Mouse (Mus musculus) liver, adult 2 months (tissue): ENCODE measurements at regions not wholly inside any gene's neighbourhood (a gene's known extent, or its start where the extent isn't known, plus 50 kb on each side); places are given as distances from the start of the nearest gene placed in this dataset.

Source experiments
- DNase-seq: peaks from one replicate; pipeline ENCODE4 v3.0.0-alpha.2; 2011; ENCODE audit warnings: low read depth, low spot score; ENCODE audit errors: extremely low read depth
- H3K27ac ChIP-seq: fragments of 200-500 bp; replicated peaks from 2 replicates; pipeline ENCODE4 v1.5.1; 2012; ENCODE audit warnings: low read depth, mild to moderate bottlenecking, control low read depth, inconsistent platforms, low read length; ENCODE audit not compliant: insufficient read depth
- H3K27me3 ChIP-seq: fragments of 200-500 bp; 2 replicates; pipeline ENCODE4 v1.6.1; 2012; ENCODE audit warnings: mild to moderate bottlenecking, moderate library complexity, low read length, inconsistent platforms; ENCODE audit not compliant: control insufficient read depth, insufficient read depth
- H3K36me3 ChIP-seq: fragments of 200-500 bp; 2 replicates; pipeline ENCODE4 v1.6.1; 2012; ENCODE audit warnings: low read length, inconsistent platforms; ENCODE audit not compliant: control insufficient read depth, insufficient read depth
- H3K4me1 ChIP-seq: fragments of 200-500 bp; 2 replicates; pipeline ENCODE4 v1.6.1; 2011; ENCODE audit warnings: low read length; ENCODE audit not compliant: control insufficient read depth, insufficient read depth
- H3K4me3 ChIP-seq: fragments of 200-500 bp; 2 replicates; pipeline ENCODE4 v1.5.1; 2011; ENCODE audit warnings: low read depth, mild to moderate bottlenecking, control low read depth, low read length, moderate library complexity; ENCODE audit not compliant: insufficient read depth
- H3K79me2 ChIP-seq: fragments of 200-500 bp; 2 replicates; pipeline ENCODE4 v1.6.1; 2012; ENCODE audit warnings: inconsistent platforms, mild to moderate bottlenecking, low read length, moderate library complexity; ENCODE audit not compliant: control insufficient read depth, insufficient read depth
- H3K9ac ChIP-seq: fragments of 200-500 bp; 2 replicates; pipeline ENCODE4 v1.6.1; 2012; ENCODE audit warnings: low read depth, mild to moderate bottlenecking, control low read depth, inconsistent platforms, low read length
- CTCF ChIP-seq: fragments of 200-500 bp; IDR thresholded peaks from 2 replicates; pipeline ENCODE4 v1.5.1; 2011; ENCODE audit warnings: low read depth, low read length, control low read depth
- POLR2A ChIP-seq: fragments of 200-500 bp; IDR thresholded peaks from 2 replicates; pipeline ENCODE4 v1.6.1; 2011; ENCODE audit warnings: low read length, control low read depth; ENCODE audit not compliant: insufficient read depth; ENCODE audit errors: extremely low read depth
- WGBS: fragments of 180-500 bp; shearing (Covaris S2); methylation state at CpG from one replicate; pipeline ENCODE4 v1.1.7; 2018; 5-methylcytosine and 5-hydroxymethylcytosine counted together

- WGBS = 90% methylated on average over 9 of the region's 9 CpGs
- H3K79me2 ChIP-seq = no peaks in the 10 kb centered on the region
- no peaks in the 10 kb centered on the region for H3K27me3 ChIP-seq
- no peaks in the 10 kb centered on the region for H3K36me3 ChIP-seq
- no peak overlapping the region for H3K9ac ChIP-seq
- H3K27ac ChIP-seq = no peak overlapping the region
- no peak overlapping the region for H3K4me3 ChIP-seq
- DNase-seq = no peak
- peaks cover 16% of the 10 kb centered on the region for H3K4me1 ChIP-seq
- no peak for TF ChIP-seq CTCF
- TF ChIP-seq POLR2A = no peak
Observed at GRCm38 (mm10) chr6:117293780-117294465, 125.6 kb downstream of the Cxcl12 start.

- TF ChIP-seq CTCF (no peak), POLR2A (no peak)
- Histone ChIP-seq H3K9ac (peak overlapping the region; percentile 56; the same call in 1 of the 2 replicates), H3K79me2 (no peaks in the 10 kb centered on the region), H3K36me3 (no peaks in the 10 kb centered on the region), H3K4me3 (no peak overlapping the region), H3K27ac (peak overlapping the region; percentile 91), H3K27me3 (no peaks in the 10 kb centered on the region), H3K4me1 (peaks cover 22% of the 10 kb centered on the region)
- peak; percentile 93 for DNase-seq
- WGBS = 21% methylated on average over 2 of the region's 2 CpGs
Observed at GRCm38 (mm10) chr6:117297918-117298317, 129.6 kb downstream of the Cxcl12 start.

- DNase-seq = peak; percentile 98
- Histone ChIP-seq H3K27ac (peak overlapping the region; percentile 82), H3K4me1 (peaks cover 22% of the 10 kb centered on the region), H3K9ac (no peak overlapping the region), H3K4me3 (no peak overlapping the region), H3K27me3 (no peaks in the 10 kb centered on the region), H3K36me3 (no peaks in the 10 kb centered on the region), H3K79me2 (no peaks in the 10 kb centered on the region)
- 21% methylated on average over 7 of the region's 7 CpGs for WGBS
- no peak for TF ChIP-seq POLR2A
- TF ChIP-seq CTCF = no peak
Observed at GRCm38 (mm10) chr6:117299503-117300288, 131.4 kb downstream of the Cxcl12 start.

DNA sequence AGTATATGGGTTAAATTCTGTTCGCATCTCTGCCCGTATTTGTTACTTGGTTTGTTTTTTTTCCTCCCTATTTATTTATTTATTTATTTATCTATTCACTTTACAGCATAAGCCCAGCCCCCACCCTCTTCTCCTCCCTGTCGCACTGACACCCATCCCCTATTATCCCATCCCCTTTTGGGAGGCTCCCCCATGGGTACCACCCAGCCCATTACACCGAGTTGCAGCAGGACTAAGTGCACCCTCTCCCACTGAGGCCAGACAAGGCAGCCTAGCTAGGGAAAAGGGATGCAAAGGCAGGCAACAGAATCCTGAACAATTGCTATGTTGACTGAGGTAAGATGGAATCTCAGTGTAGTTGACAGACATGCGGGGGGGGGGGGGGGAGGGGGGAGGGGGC, 135.0 kb downstream of the Cxcl12 start:
- peaks cover 13% of the 10 kb centered on the region for H3K4me1 ChIP-seq
- no peak overlapping the region for H3K4me3 ChIP-seq
- no peaks in the 10 kb centered on the region for H3K36me3 ChIP-seq
- no peak for TF ChIP-seq POLR2A
- no peak for TF ChIP-seq CTCF
- WGBS = 80% methylated on average over 4 of the region's 5 CpGs
- no peak for DNase-seq
- H3K27ac ChIP-seq = no peak overlapping the region
- H3K9ac ChIP-seq = no peak overlapping the region
- H3K27me3 ChIP-seq = no peaks in the 10 kb centered on the region
- H3K79me2 ChIP-seq = no peaks in the 10 kb centered on the region

DNA sequence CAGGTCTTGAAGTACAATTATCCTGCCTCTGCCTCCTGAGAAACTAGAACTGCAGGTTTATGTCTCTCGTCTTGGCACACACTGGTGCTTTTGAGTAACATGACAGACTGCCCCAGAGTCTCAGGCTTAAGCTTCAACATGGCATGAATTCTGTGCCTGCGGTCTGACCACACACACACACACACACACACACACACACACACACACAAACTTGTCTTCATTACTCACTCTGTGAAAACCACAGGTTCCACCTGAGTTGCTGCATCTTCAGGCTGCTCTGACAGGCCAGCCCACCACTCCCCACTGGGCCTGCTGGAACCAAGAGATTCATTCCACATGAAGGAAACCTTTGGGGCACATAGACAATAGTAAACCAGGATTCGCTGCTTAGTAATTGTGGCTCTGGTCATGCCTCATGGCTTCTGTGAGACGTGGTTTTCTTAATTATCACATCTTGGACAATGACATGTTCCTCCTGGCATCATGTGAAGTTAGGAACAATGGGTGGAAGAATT, 137.5 kb downstream of the Cxcl12 start:
- H3K27me3 ChIP-seq = no peaks in the 10 kb centered on the region
- DNase-seq = no peak
- no peaks in the 10 kb centered on the region for H3K36me3 ChIP-seq
- no peaks in the 10 kb centered on the region for H3K4me1 ChIP-seq
- WGBS = 90% methylated on average over 4 of the region's 4 CpGs
- H3K9ac ChIP-seq = no peak overlapping the region
- no peaks in the 10 kb centered on the region for H3K79me2 ChIP-seq
- no peak overlapping the region for H3K4me3 ChIP-seq
- no peak for TF ChIP-seq POLR2A
- no peak overlapping the region for H3K27ac ChIP-seq

DNA sequence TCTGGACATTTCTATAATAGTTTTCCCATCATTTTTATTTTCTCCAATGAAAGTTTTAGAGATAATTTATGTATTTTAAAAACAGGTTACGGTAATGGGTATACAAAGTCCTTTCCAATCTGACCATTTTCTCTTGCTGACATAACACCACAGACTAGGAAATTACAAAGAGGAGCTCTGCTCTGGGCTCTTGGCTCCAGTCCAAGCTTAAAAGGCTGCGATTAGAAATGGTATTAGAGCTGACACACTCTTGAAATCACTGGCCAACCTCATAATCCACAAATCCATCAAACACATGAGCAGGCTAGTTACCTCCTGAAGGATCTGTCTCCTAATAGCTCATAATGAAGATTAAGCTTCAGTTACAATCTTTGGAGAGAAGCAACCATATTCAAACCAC, 140.3 kb downstream of the Cxcl12 start:
- H3K4me3 ChIP-seq = no peak overlapping the region
- no peaks in the 10 kb centered on the region for H3K36me3 ChIP-seq
- H3K9ac ChIP-seq = no peak overlapping the region
- no peak overlapping the region for H3K27ac ChIP-seq
- H3K79me2 ChIP-seq = no peaks in the 10 kb centered on the region
- DNase-seq = no peak
- H3K27me3 ChIP-seq = no peaks in the 10 kb centered on the region
- TF ChIP-seq CTCF (no peak), POLR2A (no peak)
- WGBS = 83% methylated on average over 2 of the region's 2 CpGs
- no peaks in the 10 kb centered on the region for H3K4me1 ChIP-seq
